Mouse (Mus musculus): ENCODE results near the gene Samsn1. TPM values are rescaled to one million over a fixed set of nuclear protein-coding genes. Genes with fewer than 3 reads are reported as not detected.

The Samsn1 gene
- polyA plus RNA-seq, 1 experiment from 2014 or later = 1.2 TPM

DNA sequence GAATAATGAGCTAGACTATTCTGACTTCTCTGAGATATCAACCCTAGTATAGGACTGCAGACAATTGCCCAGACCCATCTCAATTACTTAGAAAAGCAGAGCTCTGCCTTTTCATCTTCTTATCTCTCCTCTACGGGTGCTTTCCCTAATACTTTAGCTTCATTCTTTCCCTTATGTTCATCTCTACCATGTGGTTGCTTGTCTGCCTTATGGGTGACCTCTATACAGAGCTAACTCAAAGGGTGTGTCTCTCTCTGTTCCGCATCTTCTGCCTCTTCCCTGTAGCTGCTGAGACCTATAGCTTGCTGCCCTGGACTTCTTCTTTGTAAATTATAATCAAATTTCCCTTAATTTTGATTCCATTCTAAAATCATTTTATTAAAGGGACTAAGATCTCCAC lies 147.6 kb downstream of the Samsn1 start:
- 60% methylated on average over 2 of the region's 2 CpGs for WGBS
- no peaks in the 10 kb centered on the region for H3K9me3 ChIP-seq (ENCODE audit: control insufficient read depth, low read length)

DNA sequence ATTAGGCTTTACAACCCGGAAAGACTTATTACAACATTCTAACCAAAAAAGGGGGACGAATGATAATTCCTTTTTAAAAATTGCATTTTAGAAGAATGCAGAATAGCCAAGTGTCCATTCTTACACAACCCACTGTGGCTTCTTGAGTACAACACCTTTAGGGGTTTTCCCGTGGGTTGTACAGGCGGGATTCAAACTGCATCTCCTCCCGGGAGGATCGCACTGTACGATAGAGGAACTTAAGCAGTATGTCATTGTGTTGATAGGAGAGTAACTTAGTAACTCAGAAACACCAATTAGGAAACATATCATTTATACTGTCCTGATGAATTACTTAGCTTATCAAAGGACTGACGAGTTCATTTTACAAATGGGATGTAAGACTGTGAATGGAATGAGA lies 149.8 kb downstream of the Samsn1 start:
- Histone ChIP-seq H3K9ac (ENCODE audit: low read length) (no peak overlapping the region), H3K4me1 (ENCODE audit: control insufficient read depth, insufficient read depth, low read length) (no peaks in the 10 kb centered on the region), H3K27ac (ENCODE audit: low read depth, low read length) (no peak overlapping the region), H3K27me3 (ENCODE audit: control insufficient read depth, insufficient read depth, low read length) (no peaks in the 10 kb centered on the region), H3K9me3 (ENCODE audit: control insufficient read depth, low read length) (no peaks in the 10 kb centered on the region), H3K36me3 (ENCODE audit: control insufficient read depth, insufficient read depth, low read length) (no peaks in the 10 kb centered on the region), H3K4me2 (no peak overlapping the region), H3K4me3 (ENCODE audit: low read depth, low read length) (no peak overlapping the region)
- ATAC-seq (ENCODE audit: low FRiP score) (no peak), DNase-seq (ENCODE audit: low spot score, missing footprints) (no peak)
- WGBS = 89% methylated on average over 8 of the region's 8 CpGs

More for the DNA sequence above, 147.6 kb downstream of the Samsn1 start:
- Histone ChIP-seq H3K4me1 (ENCODE audit: control insufficient read depth, insufficient read depth, low read length) (no peaks in the 10 kb centered on the region), H3K4me2 (no peak overlapping the region), H3K27me3 (ENCODE audit: control insufficient read depth, insufficient read depth, low read length) (no peaks in the 10 kb centered on the region), H3K36me3 (ENCODE audit: control insufficient read depth, insufficient read depth, low read length) (no peaks in the 10 kb centered on the region), H3K4me3 (ENCODE audit: low read depth, low read length) (no peak overlapping the region), H3K27ac (ENCODE audit: low read depth, low read length) (no peak overlapping the region), H3K9ac (ENCODE audit: low read length) (no peak overlapping the region)
- no peak for DNase-seq (ENCODE audit: low spot score, missing footprints)
- ATAC-seq (ENCODE audit: low FRiP score) = no peak

DNA sequence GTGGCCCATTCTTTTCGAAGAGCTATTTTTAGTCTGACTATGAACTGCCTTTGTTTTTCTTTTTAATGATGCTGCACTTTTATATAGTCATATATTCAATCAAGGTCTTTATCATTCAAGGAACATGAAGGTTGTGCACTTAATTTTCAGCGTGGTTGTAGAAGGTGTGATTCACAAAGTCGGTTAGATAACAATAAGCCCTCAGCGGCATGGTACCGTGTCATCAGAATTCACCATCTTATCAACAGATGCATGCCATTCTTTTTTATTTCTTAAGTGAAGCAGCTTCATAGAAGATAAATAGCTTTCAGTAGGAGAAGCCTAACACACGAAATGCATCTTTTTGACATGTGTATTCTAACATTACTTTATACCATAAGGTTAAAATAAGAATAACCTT lies 154.7 kb downstream of the Samsn1 start:
- WGBS = 89% methylated on average over 6 of the region's 6 CpGs
- ATAC-seq (ENCODE audit: low FRiP score) = no peak
- no peaks in the 10 kb centered on the region for H3K36me3 ChIP-seq (ENCODE audit: control insufficient read depth, insufficient read depth, low read length)
- H3K9me3 ChIP-seq (ENCODE audit: control insufficient read depth, low read length) = no peaks in the 10 kb centered on the region
- no peak for DNase-seq (ENCODE audit: low spot score, missing footprints)
- H3K4me2 ChIP-seq = no peak overlapping the region
- no peak overlapping the region for H3K9ac ChIP-seq (ENCODE audit: low read length)
- H3K4me3 ChIP-seq (ENCODE audit: low read depth, low read length) = no peak overlapping the region
- H3K27ac ChIP-seq (ENCODE audit: low read depth, low read length) = no peak overlapping the region
- no peaks in the 10 kb centered on the region for H3K27me3 ChIP-seq (ENCODE audit: control insufficient read depth, insufficient read depth, low read length)
- H3K4me1 ChIP-seq (ENCODE audit: control insufficient read depth, insufficient read depth, low read length) = no peaks in the 10 kb centered on the region

DNA sequence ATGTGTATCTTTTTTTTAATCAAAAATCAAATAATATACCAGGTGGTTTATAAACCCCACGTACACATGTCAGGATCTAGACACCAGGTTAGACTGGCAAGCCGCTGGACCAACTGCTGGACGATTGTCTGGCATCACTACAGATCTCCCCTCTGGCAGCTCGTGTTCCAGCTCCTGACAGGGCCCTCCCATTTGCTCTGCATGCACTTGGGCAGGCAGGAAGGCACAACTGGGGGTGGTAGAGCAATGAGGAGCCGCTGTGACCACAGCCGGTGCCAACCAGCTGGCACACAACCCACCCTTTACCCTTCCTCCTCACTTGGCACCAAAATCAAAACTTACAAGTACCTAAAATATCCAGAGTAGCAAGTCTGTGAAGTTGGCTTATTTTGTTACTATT lies 156.6 kb downstream of the Samsn1 start:
- 84% methylated on average over 6 of the region's 6 CpGs for WGBS
- Histone ChIP-seq H3K27me3 (ENCODE audit: control insufficient read depth, insufficient read depth, low read length) (no peaks in the 10 kb centered on the region), H3K9ac (ENCODE audit: low read length) (no peak overlapping the region), H3K4me3 (ENCODE audit: low read depth, low read length) (no peak overlapping the region), H3K36me3 (ENCODE audit: control insufficient read depth, insufficient read depth, low read length) (no peaks in the 10 kb centered on the region), H3K4me1 (ENCODE audit: control insufficient read depth, insufficient read depth, low read length) (no peaks in the 10 kb centered on the region), H3K27ac (ENCODE audit: low read depth, low read length) (no peak overlapping the region), H3K9me3 (ENCODE audit: control insufficient read depth, low read length) (no peaks in the 10 kb centered on the region), H3K4me2 (no peak overlapping the region)
- DNase-seq (ENCODE audit: low spot score, missing footprints) (no peak), ATAC-seq (ENCODE audit: low FRiP score) (no peak)

DNA sequence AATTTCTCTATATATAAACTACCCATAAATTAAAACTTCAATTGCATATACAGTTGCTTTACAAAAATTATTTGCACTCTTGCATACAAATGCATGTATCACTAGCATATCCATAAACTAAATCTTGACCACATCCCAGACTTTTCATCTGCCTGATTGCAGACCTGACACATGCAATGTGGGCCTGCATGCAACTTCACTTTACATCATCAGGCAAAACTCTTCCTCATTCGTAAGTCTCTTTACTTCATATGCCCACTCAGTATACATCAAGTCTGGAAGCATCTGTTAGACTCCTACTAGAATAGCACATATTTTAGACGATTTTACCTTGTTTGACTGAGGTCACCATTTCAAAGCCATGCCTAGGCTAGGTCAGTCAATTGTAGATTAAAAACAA lies 157.4 kb downstream of the Samsn1 start:
- 88% methylated on average over 2 of the region's 2 CpGs for WGBS
- ATAC-seq (ENCODE audit: low FRiP score) = no peak
- H3K4me3 ChIP-seq (ENCODE audit: low read depth, low read length) = no peak overlapping the region

DNA sequence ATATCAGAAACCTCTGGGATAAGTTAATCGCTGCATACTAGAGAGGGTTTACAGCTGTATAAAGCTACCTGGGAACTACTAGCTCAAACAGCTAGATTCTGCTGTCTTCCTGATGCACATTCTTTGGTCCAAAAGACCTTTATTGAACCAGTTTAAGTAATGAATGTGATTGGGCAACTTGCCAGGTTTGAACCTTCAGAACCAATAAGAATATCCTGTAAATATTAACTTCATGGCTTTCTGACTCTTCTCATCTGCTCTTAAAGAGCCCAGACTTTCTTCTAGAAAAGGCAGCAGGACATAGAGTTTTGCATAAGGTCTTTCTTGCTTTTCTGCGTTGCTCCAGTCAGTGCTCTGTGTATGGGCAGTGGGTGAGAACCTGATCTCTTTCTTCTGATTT lies 165.7 kb downstream of the Samsn1 start:
- DNase-seq (ENCODE audit: low spot score, missing footprints) (no peak), ATAC-seq (ENCODE audit: low FRiP score) (no peak)
- Histone ChIP-seq H3K4me1 (ENCODE audit: control insufficient read depth, insufficient read depth, low read length) (no peaks in the 10 kb centered on the region), H3K36me3 (ENCODE audit: control insufficient read depth, insufficient read depth, low read length) (no peaks in the 10 kb centered on the region), H3K9ac (ENCODE audit: low read length) (no peak overlapping the region), H3K9me3 (ENCODE audit: control insufficient read depth, low read length) (no peaks in the 10 kb centered on the region), H3K27ac (ENCODE audit: low read depth, low read length) (no peak overlapping the region), H3K4me2 (no peak overlapping the region), H3K4me3 (ENCODE audit: low read depth, low read length) (no peak overlapping the region), H3K27me3 (ENCODE audit: control insufficient read depth, insufficient read depth, low read length) (no peaks in the 10 kb centered on the region)
- WGBS = 82% methylated on average over 2 of the region's 2 CpGs

More for the DNA sequence above, 157.4 kb downstream of the Samsn1 start:
- Histone ChIP-seq H3K9ac (ENCODE audit: low read length) (no peak overlapping the region), H3K4me2 (no peak overlapping the region), H3K27me3 (ENCODE audit: control insufficient read depth, insufficient read depth, low read length) (no peaks in the 10 kb centered on the region), H3K9me3 (ENCODE audit: control insufficient read depth, low read length) (no peaks in the 10 kb centered on the region), H3K27ac (ENCODE audit: low read depth, low read length) (no peak overlapping the region), H3K36me3 (ENCODE audit: control insufficient read depth, insufficient read depth, low read length) (no peaks in the 10 kb centered on the region), H3K4me1 (ENCODE audit: control insufficient read depth, insufficient read depth, low read length) (no peaks in the 10 kb centered on the region)
- no peak for DNase-seq (ENCODE audit: low spot score, missing footprints)

DNA sequence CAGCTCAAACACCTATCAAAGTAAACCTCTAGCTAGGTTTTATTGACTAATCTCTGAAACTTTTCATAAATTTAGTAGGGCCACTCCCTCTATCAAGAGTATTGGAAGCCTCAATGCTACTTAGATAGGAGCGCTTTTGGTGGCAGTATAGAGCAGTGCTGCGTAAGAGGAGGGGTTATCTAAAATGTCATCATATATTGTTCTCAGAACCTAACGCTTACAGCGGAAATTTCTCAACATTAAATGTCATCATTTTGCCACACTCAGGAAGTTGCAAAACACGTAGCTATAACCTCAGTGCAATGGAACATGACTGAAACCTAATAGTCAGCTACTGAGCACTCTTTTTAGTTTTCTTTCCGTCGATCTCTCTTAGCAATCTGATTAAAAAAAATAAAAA lies 166.7 kb downstream of the Samsn1 start:
- no peak for DNase-seq (ENCODE audit: low spot score, missing footprints)
- no peaks in the 10 kb centered on the region for H3K4me1 ChIP-seq (ENCODE audit: control insufficient read depth, insufficient read depth, low read length)
- 93% methylated on average over 7 of the region's 7 CpGs for WGBS
- no peaks in the 10 kb centered on the region for H3K9me3 ChIP-seq (ENCODE audit: control insufficient read depth, low read length)
- no peak overlapping the region for H3K4me3 ChIP-seq (ENCODE audit: low read depth, low read length)
- no peak overlapping the region for H3K9ac ChIP-seq (ENCODE audit: low read length)
- no peaks in the 10 kb centered on the region for H3K36me3 ChIP-seq (ENCODE audit: control insufficient read depth, insufficient read depth, low read length)
- H3K4me2 ChIP-seq = no peak overlapping the region
- no peak for ATAC-seq (ENCODE audit: low FRiP score)
- no peaks in the 10 kb centered on the region for H3K27me3 ChIP-seq (ENCODE audit: control insufficient read depth, insufficient read depth, low read length)
- H3K27ac ChIP-seq (ENCODE audit: low read depth, low read length) = no peak overlapping the region

DNA sequence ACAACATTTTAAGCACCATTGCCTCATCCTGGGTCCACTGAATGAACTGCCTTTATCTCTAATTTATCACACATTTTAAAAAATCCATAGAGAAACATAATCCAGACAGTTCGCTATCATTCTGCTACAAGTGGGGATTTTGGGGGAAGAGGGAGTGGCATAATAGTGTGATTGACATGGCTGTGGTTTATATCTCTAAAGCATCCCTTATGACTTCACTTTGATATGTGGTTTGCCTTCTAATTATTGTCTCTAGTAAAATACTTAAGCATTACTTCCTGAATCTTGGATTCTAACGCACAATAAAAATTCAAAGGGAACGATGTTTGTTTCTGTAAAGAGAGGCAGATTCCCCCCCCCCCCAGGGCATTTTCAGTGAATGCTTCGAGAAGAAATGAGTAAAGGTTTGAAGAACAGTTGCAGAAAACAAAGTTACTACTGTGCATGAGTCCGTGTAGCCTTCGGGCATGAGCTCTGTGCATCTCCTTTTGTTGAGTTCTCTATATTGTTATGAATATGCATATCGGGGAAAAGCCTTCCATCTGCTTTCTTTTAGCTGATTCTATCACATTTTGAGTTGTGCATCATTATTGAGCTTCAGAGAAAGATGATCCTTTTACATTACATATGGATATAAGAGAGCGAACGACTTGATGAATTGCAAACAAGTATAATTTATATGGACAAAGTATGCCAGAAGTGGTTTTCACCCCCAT lies 168.4 kb downstream of the Samsn1 start:
- Histone ChIP-seq H3K9me3 (ENCODE audit: control insufficient read depth, low read length) (no peaks in the 10 kb centered on the region), H3K4me3 (ENCODE audit: low read depth, low read length) (no peak overlapping the region), H3K4me1 (ENCODE audit: control insufficient read depth, insufficient read depth, low read length) (no peaks in the 10 kb centered on the region), H3K9ac (ENCODE audit: low read length) (no peak overlapping the region), H3K36me3 (ENCODE audit: control insufficient read depth, insufficient read depth, low read length) (no peaks in the 10 kb centered on the region), H3K27me3 (ENCODE audit: control insufficient read depth, insufficient read depth, low read length) (no peaks in the 10 kb centered on the region), H3K4me2 (no peak overlapping the region), H3K27ac (ENCODE audit: low read depth, low read length) (no peak overlapping the region)
- DNase-seq (ENCODE audit: low spot score, missing footprints) (no peak), ATAC-seq (ENCODE audit: low FRiP score) (no peak)
- WGBS = 94% methylated on average over 9 of the region's 9 CpGs

DNA sequence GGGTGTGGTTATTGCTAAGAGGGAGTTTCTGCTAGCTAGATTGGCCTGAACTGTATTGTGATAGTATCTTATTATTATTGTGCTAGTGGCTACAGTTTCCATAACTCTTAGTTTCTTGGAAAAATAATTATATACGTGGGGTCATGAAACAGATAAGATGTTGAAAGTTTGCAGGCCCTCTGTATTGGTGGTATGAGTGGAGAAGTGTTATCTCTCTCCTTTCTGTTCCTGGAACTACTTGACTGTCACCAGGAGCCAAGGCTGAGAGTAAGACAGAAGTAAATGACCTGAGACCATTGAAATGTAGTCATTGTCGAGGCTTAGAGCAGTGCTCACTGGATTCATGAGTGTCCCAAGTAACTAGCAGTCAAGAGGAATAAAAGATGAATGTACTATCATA lies 169.6 kb downstream of the Samsn1 start:
- DNase-seq (ENCODE audit: low spot score, missing footprints) (no peak), ATAC-seq (ENCODE audit: low FRiP score) (no peak)
- Histone ChIP-seq H3K27me3 (ENCODE audit: control insufficient read depth, insufficient read depth, low read length) (no peaks in the 10 kb centered on the region), H3K4me3 (ENCODE audit: low read depth, low read length) (no peak overlapping the region), H3K9me3 (ENCODE audit: control insufficient read depth, low read length) (no peaks in the 10 kb centered on the region), H3K9ac (ENCODE audit: low read length) (no peak overlapping the region), H3K27ac (ENCODE audit: low read depth, low read length) (no peak overlapping the region), H3K36me3 (ENCODE audit: control insufficient read depth, insufficient read depth, low read length) (no peaks in the 10 kb centered on the region), H3K4me1 (ENCODE audit: control insufficient read depth, insufficient read depth, low read length) (no peaks in the 10 kb centered on the region), H3K4me2 (no peak overlapping the region)
- 75% methylated on average over 2 of the region's 2 CpGs for WGBS
